10 mouse cellular contexts compared by ENCODE assay signal in genomic region chr8:84844397-84845070, GRCm38 (mm10). TPM values are rescaled to one million over a fixed set of nuclear protein-coding genes. Genes with fewer than 3 reads are reported as not detected.
A peak's percentile ranks its signal among the peaks of the same experiment; 100 is the strongest.
DNase-seq lines count a peak whose midpoint lies in the region; ATAC-seq lines count a peak whose summit lies in the region.
"Had no signal": no experiment of that assay in that cellular context is flagged by ENCODE, and none has a peak within 500 bp of the region (broad histone marks: within the 10 kb centered on the region; RNA-seq: fewer than 3 reads in every experiment).

No protein-coding gene starts in this region.

- peak overlapping the region; percentile 82 for H3K4me2 ChIP-seq in heart, embryonic 15.5 days
- H3K4me2 ChIP-seq in hindbrain, embryonic 15.5 days, result peak overlapping the region; percentile 64
- H3K4me2 ChIP-seq in midbrain, embryonic 14.5 days (ENCODE audit: low read length), result peak overlapping the region; percentile 89

- DNase-seq in heart, postnatal 10 days, result no peak
- peak; percentile 65 for DNase-seq in ZHBTc4 (ENCODE audit: low read depth, low spot score)
- DNase-seq in midbrain, embryonic 14.5 days, result no peak
- no peak for DNase-seq in left cerebral cortex, postnatal 10 days (ENCODE audit: extremely low spot score in 1 of 2, low spot score in 2 of 2)
- no peak for DNase-seq in spleen, adult 18-20 months
- no peak for DNase-seq in retina, embryonic 14.5 days (ENCODE audit: low spot score)
- DNase-seq: gastrocnemius, postnatal 14 days; right cerebral cortex, adult 18-20 months had no signal

- peak overlapping the region; percentile 79 for H3K4me3 ChIP-seq in heart, embryonic 15.5 days
- peak overlapping the region; percentile 86 for H3K4me3 ChIP-seq in hindbrain, embryonic 15.5 days
- peak overlapping the region; percentile 97 for H3K4me3 ChIP-seq in midbrain, embryonic 14.5 days (replicated peaks; ENCODE audit: low read depth, low read length)

- no peak for ATAC-seq in heart, embryonic 15.5 days (replicated peaks; ENCODE audit: insufficient number of reproducible peaks, insufficient read depth, low FRiP score, low read depth)
- no peak for ATAC-seq in hindbrain, embryonic 15.5 days (ENCODE audit: low FRiP score, low read depth)
- ATAC-seq in midbrain, embryonic 14.5 days (ENCODE audit: low FRiP score, low TSS enrichment), result no peak

- WGBS in heart, embryonic 15.5 days, result 69% methylated on average over 9 of the region's 9 CpGs
- WGBS in hindbrain, embryonic 15.5 days, result 87% methylated on average over 9 of the region's 9 CpGs
- 93% methylated on average over 9 of the region's 9 CpGs for WGBS in midbrain, embryonic 14.5 days

- no peak overlapping the region for H3K27ac ChIP-seq in heart, embryonic 15.5 days
- 0 out of 2 replicates have a peak overlapping the region, but pooled peaks have one; percentile 25 for H3K27ac ChIP-seq in hindbrain, embryonic 15.5 days (replicated peaks)
- H3K27ac ChIP-seq in midbrain, embryonic 14.5 days (replicated peaks; ENCODE audit: low read depth, low read length), result no peak overlapping the region

- H3K4me1 ChIP-seq in heart, embryonic 15.5 days (replicated peaks), result peaks cover 35% of the 10 kb centered on the region
- peaks cover 43% of the 10 kb centered on the region for H3K4me1 ChIP-seq in hindbrain, embryonic 15.5 days (replicated peaks)
- peaks cover 25% of the 10 kb centered on the region for H3K4me1 ChIP-seq in midbrain, embryonic 14.5 days (ENCODE audit: control insufficient read depth, insufficient read depth, low read length)

- peak overlapping the region; percentile 91 for H3K9ac ChIP-seq in heart, embryonic 15.5 days
- H3K9ac ChIP-seq in hindbrain, embryonic 15.5 days, result peak overlapping the region; percentile 94
- H3K9ac ChIP-seq in midbrain, embryonic 14.5 days (replicated peaks; ENCODE audit: low read length), result peak overlapping the region; percentile 95; the same call in 1 of the 2 replicates

- intact Hi-C loops in heart, postnatal 10 days (cut with DNase I), result no loop called here
- intact Hi-C loops in left cerebral cortex, postnatal 10 days (cut with DNase I), result loop anchor here (5.0 kb wide), 1 partner anchor 58 kb away; the partner anchor contains the start of gene Klf1

- peaks cover 39% of the 10 kb centered on the region for H3K36me3 ChIP-seq in heart, embryonic 15.5 days
- peaks cover 41% of the 10 kb centered on the region for H3K36me3 ChIP-seq in hindbrain, embryonic 15.5 days
- peaks cover 42% of the 10 kb centered on the region for H3K36me3 ChIP-seq in midbrain, embryonic 14.5 days (ENCODE audit: control insufficient read depth, insufficient read depth, low read length)

- no peaks in the 10 kb centered on the region for H3K27me3 ChIP-seq in heart, embryonic 15.5 days
- no peaks in the 10 kb centered on the region for H3K27me3 ChIP-seq in hindbrain, embryonic 15.5 days
- H3K27me3 ChIP-seq in midbrain, embryonic 14.5 days (ENCODE audit: control insufficient read depth, insufficient read depth, low read length), result no peaks in the 10 kb centered on the region

- H3K9me3 ChIP-seq in heart, embryonic 15.5 days (replicated peaks), result no peaks in the 10 kb centered on the region
- H3K9me3 ChIP-seq in hindbrain, embryonic 15.5 days, result no peaks in the 10 kb centered on the region
- H3K9me3 ChIP-seq in midbrain, embryonic 14.5 days (ENCODE audit: control insufficient read depth, low read length), result no peaks in the 10 kb centered on the region

RNA-seq across cellular contexts. Expression of gene Calr, which starts 2.2 kb away (rescaled TPM):
- 525 and 658 TPM in 2 replicates for polyA plus RNA-seq in heart, embryonic 15.5 days (2015; fragmentation: Nextera tagmentation; extraction: Ambion mirVana)
- total RNA-seq in heart, postnatal 10 days (2021), result 100 to 1,000 TPM; 275 to 333 TPM
- 700 and 710 TPM in 2 replicates for polyA plus RNA-seq in hindbrain, embryonic 15.5 days (2015; fragmentation: Nextera tagmentation; extraction: Ambion mirVana)
- polyA plus RNA-seq in midbrain, embryonic 14.5 days (2014; fragmentation: Nextera tagmentation; extraction: Ambion mirVana), result 434 and 525 TPM in 2 replicates
- 100 to 1,000 TPM; 455 to 481 TPM for total RNA-seq in left cerebral cortex, postnatal 10 days (2021)

RNA-seq across cellular contexts. Expression of gene Rad23a, which starts 4.1 kb away (rescaled TPM):
- polyA plus RNA-seq in heart, embryonic 15.5 days (2015; fragmentation: Nextera tagmentation; extraction: Ambion mirVana), result 107 and 123 TPM in 2 replicates
- total RNA-seq in heart, postnatal 10 days (2021), result 10 to 100 TPM; 77.8 to 88.5 TPM
- polyA plus RNA-seq in hindbrain, embryonic 15.5 days (2015; fragmentation: Nextera tagmentation; extraction: Ambion mirVana), result 79.1 and 85.9 TPM in 2 replicates
- 83.4 and 84.3 TPM in 2 replicates for polyA plus RNA-seq in midbrain, embryonic 14.5 days (2014; fragmentation: Nextera tagmentation; extraction: Ambion mirVana)
- 10 to 100 TPM; 57.0 to 60.1 TPM for total RNA-seq in left cerebral cortex, postnatal 10 days (2021)

RNA-seq across cellular contexts. Expression of gene Farsa, which starts 12.3 kb away (rescaled TPM):
- polyA plus RNA-seq in heart, embryonic 15.5 days (2015; fragmentation: Nextera tagmentation; extraction: Ambion mirVana), result 44.5 and 62.5 TPM in 2 replicates
- 10 to 100 TPM; 31.7 to 32.5 TPM for total RNA-seq in heart, postnatal 10 days (2021)
- polyA plus RNA-seq in hindbrain, embryonic 15.5 days (2015; fragmentation: Nextera tagmentation; extraction: Ambion mirVana), result 108 and 112 TPM in 2 replicates
- polyA plus RNA-seq in midbrain, embryonic 14.5 days (2014; fragmentation: Nextera tagmentation; extraction: Ambion mirVana), result 95.6 and 111 TPM in 2 replicates
- total RNA-seq in left cerebral cortex, postnatal 10 days (2021), result 10 to 100 TPM; 59.5 to 65.8 TPM

RNA-seq across cellular contexts. Expression of gene Gadd45gip1, which starts 13.2 kb away (rescaled TPM):
- 45.3 and 46.5 TPM in 2 replicates for polyA plus RNA-seq in heart, embryonic 15.5 days (2015; fragmentation: Nextera tagmentation; extraction: Ambion mirVana)
- 10 to 100 TPM; 23.7 to 25.0 TPM for total RNA-seq in heart, postnatal 10 days (2021)
- polyA plus RNA-seq in hindbrain, embryonic 15.5 days (2015; fragmentation: Nextera tagmentation; extraction: Ambion mirVana), result 39.7 and 40.6 TPM in 2 replicates
- 32.7 and 35.8 TPM in 2 replicates for polyA plus RNA-seq in midbrain, embryonic 14.5 days (2014; fragmentation: Nextera tagmentation; extraction: Ambion mirVana)
- 10 to 100 TPM; 20.6 to 21.3 TPM for total RNA-seq in left cerebral cortex, postnatal 10 days (2021)

RNA-seq across cellular contexts. Expression of gene Dand5, which starts 21.9 kb away (rescaled TPM):
- polyA plus RNA-seq in heart, embryonic 15.5 days (2015; fragmentation: Nextera tagmentation; extraction: Ambion mirVana), result 5.8 and 6.4 TPM in 2 replicates
- 1 to 10 TPM; 3.1 to 3.8 TPM for total RNA-seq in heart, postnatal 10 days (2021)
- polyA plus RNA-seq in hindbrain, embryonic 15.5 days (2015; fragmentation: Nextera tagmentation; extraction: Ambion mirVana), result 14.0 and 15.1 TPM in 2 replicates
- polyA plus RNA-seq in midbrain, embryonic 14.5 days (2014; fragmentation: Nextera tagmentation; extraction: Ambion mirVana), result 9.9 and 12.7 TPM in 2 replicates
- 1 to 10 TPM; 7.4 to 8.3 TPM for total RNA-seq in left cerebral cortex, postnatal 10 days (2021)
